Mouse (Mus musculus): Measurements from ENCODE around the gene Iffo1.

DNA sequence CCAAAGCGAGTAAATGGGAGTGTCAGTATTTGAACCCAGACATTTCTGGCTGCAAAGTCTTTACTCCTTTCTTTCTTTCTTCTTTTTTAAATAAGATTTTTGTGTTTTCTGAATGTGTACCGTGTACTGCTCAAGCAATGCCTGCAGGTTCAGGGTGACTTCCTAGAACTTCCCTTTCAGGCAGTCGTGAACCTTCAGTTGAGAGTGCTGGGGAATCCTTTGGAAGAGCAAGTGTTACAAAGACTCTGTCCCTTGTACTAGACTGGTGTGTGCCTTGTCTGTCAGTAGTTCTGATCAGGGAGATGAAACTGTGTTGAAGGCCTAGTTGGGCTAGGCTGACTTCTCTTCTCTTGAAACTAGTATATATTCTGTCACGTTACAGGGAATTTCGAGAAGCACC, 47.8 kb downstream of the Iffo1 start:
- TF ChIP-seq CTCF (conservative IDR thresholded peaks at IDR 0.05; ENCODE audit: low read length) (no peak), POU5F1 (IDR thresholded peaks at IDR 0.05; ENCODE audit: borderline replicate concordance, low read length) (no peak), NANOG (IDR thresholded peaks at IDR 0.05; ENCODE audit: borderline replicate concordance, low read length) (no peak)

Data from E14TG2a.4 (cell line).